Mouse (Mus musculus): Measurements from ENCODE around the gene Zkscan14.
"Not testable (repeated sequence)": the region's sequence is repeated elsewhere in the genome, so short reads cannot be mapped to it uniquely, and the experiment has no call there.

The Zkscan14 gene

DNA sequence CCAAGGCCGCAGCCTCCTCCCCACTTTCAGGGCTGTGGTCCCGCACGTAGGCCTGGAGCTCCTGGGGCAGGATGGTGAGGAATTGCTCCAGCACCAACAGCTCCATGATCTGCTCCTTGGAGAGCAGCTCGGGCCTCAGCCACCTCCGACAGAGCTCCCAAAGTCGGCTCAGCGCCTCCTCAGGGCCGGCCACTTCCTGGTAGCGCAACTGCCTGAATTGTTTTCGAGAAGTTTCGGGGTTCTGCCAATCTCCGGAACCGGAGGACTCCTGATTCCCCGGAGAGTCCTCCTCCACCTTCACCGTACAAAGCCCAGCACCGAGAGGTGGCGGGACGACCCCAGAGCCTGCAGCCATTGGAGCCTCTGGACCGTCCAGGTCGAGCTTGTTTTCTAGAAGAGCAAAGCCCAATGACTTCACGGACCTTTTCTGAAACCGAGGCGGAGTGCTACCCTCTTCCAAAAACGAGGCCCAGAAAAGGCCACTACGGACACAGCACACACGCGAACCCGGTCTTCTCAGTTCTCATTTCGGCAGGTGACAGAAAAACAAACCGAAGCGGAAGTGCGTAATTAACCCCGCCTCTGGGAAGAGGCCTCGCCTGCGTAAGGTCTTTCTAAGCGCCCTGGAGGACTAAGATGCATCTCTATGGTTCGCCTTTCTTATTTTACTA lies at the start of gene Zkscan14:
Gene Zkscan14 (minus strand): TSS at position 548 of the 671 bp plus-strand sequence.
- peak; percentile 57 for DNase-seq (ENCODE audit: low spot score)

GRCm38 (mm10) chr5:145249520-145249919 lies 47.9 kb upstream of the Zkscan14 start:
- no peak for DNase-seq (ENCODE audit: low spot score)

- DNase-seq (ENCODE audit: low spot score): no peak
These were observed 33.0 kb upstream of the Zkscan14 start for GRCm38 (mm10) chr5:145234636-145235035.

DNA sequence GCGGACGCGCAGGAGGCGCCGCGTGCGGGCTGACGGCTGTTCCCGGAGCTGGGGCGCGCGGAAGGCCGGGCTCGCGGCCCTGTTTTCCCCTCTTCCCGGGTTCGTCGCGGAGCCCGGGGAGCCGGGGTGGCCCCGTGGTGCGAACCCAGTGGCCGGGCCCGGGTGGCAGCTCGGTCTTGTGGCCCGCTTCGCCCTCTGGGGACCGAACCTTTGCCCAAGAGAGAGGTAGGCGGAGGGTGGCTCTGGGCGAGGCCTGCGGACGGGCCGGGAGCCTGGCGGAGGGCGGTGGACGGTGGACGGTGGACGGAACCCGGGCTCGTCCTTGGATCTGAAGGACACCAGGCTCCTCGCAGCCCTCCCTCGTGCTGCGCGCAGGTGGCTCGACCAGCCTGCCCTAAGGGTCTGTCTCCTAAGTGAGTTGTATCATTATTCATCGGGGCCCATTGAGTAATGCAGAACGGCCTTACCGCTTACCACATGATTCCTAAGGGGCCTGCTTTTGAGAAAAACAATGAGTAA lies 30.3 kb upstream of the Zkscan14 start:
- no peak for DNase-seq (ENCODE audit: low spot score)

- DNase-seq (ENCODE audit: low spot score): peak; percentile 97
These were observed 29.8 kb upstream of the Zkscan14 start, which contains the start of gene Zfp655 for GRCm38 (mm10) chr5:145231367-145231871. Gene Zfp655, plus strand, starts transcription at chr5:145231715.

DNA sequence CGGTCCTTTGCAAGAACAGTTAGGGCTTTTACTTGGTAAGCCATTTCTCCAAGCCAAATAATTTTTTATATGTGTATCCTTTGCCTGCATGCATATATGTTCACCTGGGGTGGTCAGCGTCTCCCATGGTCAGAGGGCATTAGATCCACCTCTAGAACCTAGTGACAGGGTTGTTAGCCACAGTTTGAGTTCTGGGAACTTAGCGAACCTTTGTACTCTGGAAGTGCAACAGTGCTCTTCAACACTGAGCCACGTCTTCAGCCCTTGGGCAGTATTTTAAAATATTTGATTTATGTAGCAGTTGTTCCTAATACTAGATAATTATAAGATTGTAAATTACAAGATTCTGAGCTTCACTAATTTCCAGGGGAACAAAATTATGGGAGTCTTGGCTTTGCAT lies 29.0 kb upstream of the Zkscan14 start:
- DNase-seq (ENCODE audit: low spot score): no peak

- DNase-seq (ENCODE audit: low spot score): not testable (repeated sequence)
These were observed 27.6 kb upstream of the Zkscan14 start for GRCm38 (mm10) chr5:145229283-145229682.

DNA sequence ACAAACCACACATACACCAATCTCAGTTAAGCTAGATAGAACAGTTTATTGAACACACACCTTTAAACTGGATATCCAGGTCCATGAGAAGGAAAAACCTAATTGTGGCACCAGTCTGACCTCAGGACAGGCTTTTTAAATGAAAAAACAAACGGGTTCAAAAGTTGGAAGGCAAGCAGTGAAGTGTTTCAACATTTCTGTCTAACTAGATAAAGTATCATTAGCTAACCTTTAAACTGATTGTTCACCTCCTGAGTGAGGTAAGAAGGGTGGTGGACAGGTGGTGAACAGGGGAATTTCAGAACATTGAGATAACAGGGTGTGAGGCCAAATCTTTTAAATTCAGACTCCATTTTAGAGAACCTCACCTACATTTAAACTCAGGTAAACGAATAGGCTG lies 24.8 kb upstream of the Zkscan14 start:
- no peak for DNase-seq (ENCODE audit: low spot score)

- DNase-seq (ENCODE audit: low spot score): no peak
These were observed 21.7 kb upstream of the Zkscan14 start for GRCm38 (mm10) chr5:145223395-145223794.

GRCm38 (mm10) chr5:145222840-145223239 lies 21.2 kb upstream of the Zkscan14 start:
- DNase-seq (ENCODE audit: low spot score): no peak

DNA sequence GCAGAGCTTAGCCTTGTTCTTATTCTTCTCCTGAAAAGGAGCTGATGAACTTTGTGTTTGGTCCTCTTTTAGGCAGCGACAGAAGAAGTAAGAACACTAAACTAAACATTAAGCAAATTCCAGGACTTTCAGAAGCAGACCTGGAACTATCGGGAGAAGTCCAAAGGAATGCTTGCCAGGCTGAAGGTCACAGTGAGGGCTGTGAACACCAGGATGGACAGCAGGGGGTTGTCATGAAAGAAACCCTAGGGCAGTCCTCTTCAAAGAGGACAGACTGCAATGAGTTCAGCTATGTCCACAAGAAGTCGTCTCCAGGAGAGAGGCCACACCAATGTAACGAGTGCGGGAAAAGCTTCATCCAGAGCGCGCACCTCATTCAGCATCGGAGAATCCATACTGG lies 18.3 kb upstream of the Zkscan14 start:
- DNase-seq (ENCODE audit: low spot score): no peak

DNA sequence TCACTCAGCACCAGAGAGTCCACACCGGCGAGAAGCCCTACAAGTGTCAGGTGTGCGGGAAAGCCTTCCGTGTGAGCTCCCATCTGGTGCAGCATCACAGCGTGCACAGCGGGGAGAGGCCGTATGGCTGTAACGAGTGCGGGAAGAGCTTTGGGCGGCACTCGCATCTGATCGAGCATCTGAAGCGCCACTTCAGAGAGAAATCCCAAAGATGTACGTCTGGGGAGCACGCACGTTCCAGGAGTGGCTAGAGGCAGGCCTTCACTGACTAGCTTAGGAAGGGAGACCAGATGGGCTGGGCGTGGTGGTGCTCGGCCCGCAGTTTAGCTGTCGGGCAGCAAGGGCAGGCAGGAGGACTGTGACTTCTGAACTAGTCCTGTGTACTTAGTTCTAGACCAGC lies 17.0 kb upstream of the Zkscan14 start:
- no peak for DNase-seq (ENCODE audit: low spot score)

GRCm38 (mm10) chr5:145218206-145218605 lies 16.5 kb upstream of the Zkscan14 start:
- no peak for DNase-seq (ENCODE audit: low spot score)

GRCm38 (mm10) chr5:145217746-145218145 lies 16.1 kb upstream of the Zkscan14 start:
- no peak for DNase-seq (ENCODE audit: low spot score)

GRCm38 (mm10) chr5:145214679-145215078 lies 13.0 kb upstream of the Zkscan14 start:
- DNase-seq (ENCODE audit: low spot score): no peak

- no peak for DNase-seq (ENCODE audit: low spot score)
These were observed 11.8 kb upstream of the Zkscan14 start for GRCm38 (mm10) chr5:145213505-145213904.

GRCm38 (mm10) chr5:145212216-145212615 lies 10.5 kb upstream of the Zkscan14 start:
- DNase-seq (ENCODE audit: low spot score): no peak

GRCm38 (mm10) chr5:145211340-145211739 lies 9.7 kb upstream of the Zkscan14 start:
- DNase-seq (ENCODE audit: low spot score): no peak

DNA sequence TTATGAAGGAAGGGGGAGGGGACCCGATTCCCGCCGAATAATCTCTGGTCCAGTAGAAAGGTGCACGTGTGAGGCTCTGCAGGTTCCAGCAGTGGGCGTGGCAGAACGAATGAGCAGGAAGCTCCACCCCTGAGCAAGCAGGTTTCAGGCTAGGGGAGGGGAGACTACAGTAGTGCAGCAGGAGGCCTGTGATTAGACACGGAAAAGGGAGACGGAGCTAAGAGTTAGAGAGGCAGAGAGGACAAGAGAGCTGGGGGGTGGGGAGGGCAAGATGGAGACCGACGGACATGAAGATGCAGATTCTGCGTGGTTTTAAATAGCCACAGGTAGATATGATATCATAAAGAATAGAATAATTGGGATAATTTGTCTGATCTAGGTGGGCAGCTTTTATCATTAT lies 6.7 kb upstream of the Zkscan14 start:
- DNase-seq (ENCODE audit: low spot score): not testable (repeated sequence)

DNA sequence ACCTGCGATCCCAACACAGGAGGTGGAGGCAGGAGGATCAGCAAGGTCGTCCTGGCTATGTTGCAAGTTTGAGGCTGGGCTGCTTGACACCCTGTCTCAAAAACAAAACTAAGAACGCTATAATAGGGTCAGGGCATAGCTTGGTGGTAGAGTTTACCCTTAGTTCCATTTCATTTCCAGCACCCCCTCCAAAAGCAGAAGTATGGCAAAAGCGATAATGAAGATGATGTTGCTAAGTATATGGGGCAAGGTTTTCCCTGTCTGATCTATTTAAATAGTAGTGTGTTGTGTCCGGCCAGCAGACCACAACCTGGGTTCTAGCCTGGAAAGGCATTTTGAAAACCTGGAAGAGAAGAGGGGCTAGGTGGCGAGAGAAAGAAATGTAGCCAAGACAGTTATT lies 6.3 kb upstream of the Zkscan14 start:
- no peak for DNase-seq (ENCODE audit: low spot score)

- no peak for DNase-seq (ENCODE audit: low spot score)
These were observed 5.7 kb upstream of the Zkscan14 start for GRCm38 (mm10) chr5:145207385-145207784.

- DNase-seq (ENCODE audit: low spot score): no peak
These were observed 3.4 kb upstream of the Zkscan14 start for GRCm38 (mm10) chr5:145205041-145205440.

DNA sequence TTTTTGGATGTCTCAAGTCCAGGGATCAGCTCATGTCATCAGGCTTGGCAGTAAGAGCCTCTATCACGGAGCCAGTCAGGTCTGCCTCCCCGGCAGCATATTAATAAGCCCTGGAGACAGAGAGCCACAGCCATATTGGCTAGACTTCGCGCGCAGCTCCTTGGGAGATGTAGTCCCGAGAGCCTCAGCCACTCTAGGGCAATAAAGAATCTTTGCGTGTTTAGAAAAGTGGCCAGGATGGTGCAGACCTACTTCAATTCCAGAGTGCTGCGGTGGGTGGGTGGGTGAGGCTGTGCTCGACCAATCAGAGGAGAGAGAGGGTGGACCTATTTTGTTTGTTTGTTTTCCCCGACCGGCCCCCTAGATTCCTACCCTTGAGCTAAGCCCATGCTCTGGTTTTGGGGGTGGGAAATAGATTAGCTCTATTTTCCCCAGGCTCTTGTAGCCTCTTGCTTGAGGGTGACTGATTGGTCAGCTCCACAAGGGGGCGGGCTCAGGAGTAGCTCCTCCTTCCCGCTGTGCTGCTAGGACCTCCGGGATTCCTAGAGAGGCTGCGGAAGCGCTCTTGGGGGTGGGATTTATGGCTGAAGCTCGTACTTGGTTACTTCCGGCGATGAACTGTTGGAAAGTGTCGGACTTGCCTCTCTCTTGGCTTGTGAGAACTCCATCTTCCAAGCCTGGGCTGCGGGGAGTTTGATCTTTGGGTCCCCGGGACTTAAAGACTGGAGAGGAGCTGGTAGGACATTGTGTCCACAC lies 2.4 kb upstream of the Zkscan14 start, which contains the start of gene Zkscan5:
Gene Zkscan5 (plus strand): TSS at position 627 of the 756 bp plus-strand sequence.
- peak; percentile 96 for DNase-seq (ENCODE audit: low spot score)
